Mouse (Mus musculus) CH12.LX (cell line): ENCODE results near the gene Chrnb1. TPM values are rescaled to one million over a fixed set of nuclear protein-coding genes. Genes with fewer than 3 reads are reported as not detected.

Experiments used
- DNase-seq: peaks from one replicate; pipeline ENCODE4 v3.0.0-alpha.2; 2013; ENCODE audit errors: extremely low read depth
- H3K27ac ChIP-seq: 2 replicates; pipeline ENCODE4 v1.5.1; 2012; ENCODE audit warnings: low read depth, mild to moderate bottlenecking, control low read depth, moderate library complexity; ENCODE audit not compliant: insufficient read depth
- H3K27me3 ChIP-seq: replicated peaks from 2 replicates; pipeline ENCODE3; 2012; ENCODE audit warnings: inconsistent platforms
- H3K36me3 ChIP-seq, 2 experiments: replicated peaks in 1 of 2; 2 replicates each; pipeline versions ENCODE3 to v1.6.1; 2012; ENCODE audit warnings: inconsistent platforms in 1 of 2, low read length in 1 of 2, mild to moderate bottlenecking in 1 of 2, mixed read lengths in 1 of 2, moderate library complexity in 1 of 2; ENCODE audit not compliant: control insufficient read depth in 1 of 2, insufficient read depth in 1 of 2
- H3K4me1 ChIP-seq, 2 experiments: 2 replicates each; pipeline ENCODE4 v1.6.1; 2012; ENCODE audit warnings: inconsistent platforms in 1 of 2, moderate library complexity in 1 of 2; ENCODE audit not compliant: insufficient read depth in 2 of 2, control insufficient read depth in 1 of 2
- H3K4me2 ChIP-seq: 2 replicates; pipeline ENCODE4 v1.6.1; 2012; ENCODE audit warnings: low read depth, mild to moderate bottlenecking, control low read depth; ENCODE audit not compliant: poor library complexity, insufficient read depth, severe bottlenecking
- H3K4me3 ChIP-seq, 3 experiments: fragments of 150-350 bp in 1 of 3; sonication (generic) in 1 of 3; replicated peaks in 1 of 3; 2 replicates each; pipeline versions ENCODE3 to v1.5.1; 2011 to 2012; ENCODE audit warnings: low read depth in 2 of 3, low read length in 2 of 3, mild to moderate bottlenecking in 2 of 3, moderate library complexity in 2 of 3, control low read depth in 1 of 3, improper control_type of control experiment in 1 of 3, inconsistent platforms in 1 of 3, mixed read lengths in 1 of 3; ENCODE audit not compliant: poor library complexity in 1 of 3
- H3K79me2 ChIP-seq: replicated peaks from 2 replicates; pipeline ENCODE4 v1.6.1; 2012; ENCODE audit warnings: mild to moderate bottlenecking, moderate library complexity; ENCODE audit not compliant: control insufficient read depth, poor library complexity, insufficient read depth, severe bottlenecking; ENCODE audit errors: extremely low read depth
- H3K9ac ChIP-seq: 2 replicates; pipeline ENCODE4 v1.6.1; 2012; ENCODE audit warnings: low read depth, mild to moderate bottlenecking, control low read depth, moderate library complexity; ENCODE audit not compliant: insufficient read depth
- H3K9me3 ChIP-seq: replicated peaks from 2 replicates; pipeline ENCODE3; 2012; ENCODE audit warnings: low read length, inconsistent platforms, mixed read lengths
- BHLHE40 ChIP-seq: IDR thresholded peaks from 2 replicates; pipeline ENCODE4 v1.6.1; 2011; ENCODE audit warnings: mild to moderate bottlenecking, low read depth, low read length, improper control_type of control experiment
- CHD1 ChIP-seq: IDR thresholded peaks from 2 replicates; pipeline ENCODE4 v1.6.1; 2012; ENCODE audit warnings: low read depth, low read length, improper control_type of control experiment, inconsistent platforms
- CHD2 ChIP-seq: IDR thresholded peaks from 2 replicates; pipeline ENCODE4 v1.6.1; 2011; ENCODE audit warnings: low read length, improper control_type of control experiment
- CTCF ChIP-seq, 2 experiments: IDR thresholded peaks in 1 of 2; conservative IDR thresholded peaks in 1 of 2; 2 replicates each; pipeline ENCODE4 v1.5.1; 2011 to 2012; ENCODE audit warnings: low read depth in 2 of 2, low read length in 2 of 2, improper control_type of control experiment in 1 of 2, inconsistent platforms in 1 of 2, mild to moderate bottlenecking in 1 of 2, moderate library complexity in 1 of 2
- E2F4 ChIP-seq: IDR thresholded peaks from 2 replicates; pipeline ENCODE4 v1.6.1; 2011; ENCODE audit warnings: low read depth, low read length, improper control_type of control experiment; ENCODE audit not compliant: insufficient replicate concordance
- EP300 ChIP-seq: IDR thresholded peaks from 2 replicates; pipeline ENCODE4 v1.6.1; 2011; ENCODE audit warnings: low read length, improper control_type of control experiment
- GABPA ChIP-seq: IDR thresholded peaks from 2 replicates; pipeline ENCODE4 v1.6.1; 2012; ENCODE audit warnings: low read depth, low read length, improper control_type of control experiment, inconsistent platforms; ENCODE audit not compliant: insufficient replicate concordance
- HCFC1 ChIP-seq: IDR thresholded peaks from 2 replicates; pipeline ENCODE4 v1.6.1; 2012; ENCODE audit warnings: low read depth, mild to moderate bottlenecking, inconsistent platforms, low read length, improper control_type of control experiment
- JUN ChIP-seq: IDR thresholded peaks from 2 replicates; pipeline ENCODE4 v1.6.1; 2011; ENCODE audit warnings: low read depth, mild to moderate bottlenecking, low read length, improper control_type of control experiment, moderate library complexity; ENCODE audit not compliant: insufficient read depth
- KAT2A ChIP-seq: IDR thresholded peaks from 2 replicates; pipeline ENCODE4 v1.6.1; 2012; ENCODE audit warnings: low read length, improper control_type of control experiment, inconsistent platforms; ENCODE audit not compliant: insufficient replicate concordance
- MAFK ChIP-seq: IDR thresholded peaks from 2 replicates; pipeline ENCODE4 v1.6.1; 2011; ENCODE audit warnings: low read length, improper control_type of control experiment; ENCODE audit not compliant: insufficient replicate concordance
- MAX ChIP-seq: IDR thresholded peaks from 2 replicates; pipeline ENCODE4 v1.6.1; 2011; ENCODE audit warnings: low read length, improper control_type of control experiment
- MAZ ChIP-seq: IDR thresholded peaks from 2 replicates; pipeline ENCODE4 v1.6.1; 2012; ENCODE audit warnings: low read depth, mild to moderate bottlenecking, inconsistent platforms, low read length, improper control_type of control experiment, moderate library complexity
- MEF2A ChIP-seq: IDR thresholded peaks from 2 replicates; pipeline ENCODE4 v1.6.1; 2014; ENCODE audit warnings: low read depth, mild to moderate bottlenecking, inconsistent platforms, low read length, improper control_type of control experiment, borderline replicate concordance
- MXI1 ChIP-seq: IDR thresholded peaks from 2 replicates; pipeline ENCODE4 v1.6.1; 2011; ENCODE audit warnings: mild to moderate bottlenecking, low read depth, low read length, improper control_type of control experiment
- MYC ChIP-seq: IDR thresholded peaks from 2 replicates; pipeline ENCODE4 v1.6.1; 2011; ENCODE audit warnings: low read depth, mild to moderate bottlenecking, improper control_type of control experiment, low read length
- NELFE ChIP-seq: IDR thresholded peaks from 2 replicates; pipeline ENCODE4 v1.6.1; 2011; ENCODE audit warnings: low read depth, low read length, improper control_type of control experiment
- PAX5 ChIP-seq: IDR thresholded peaks from 2 replicates; pipeline ENCODE4 v1.6.1; 2012; ENCODE audit warnings: low read length, inconsistent platforms, mixed read lengths
- POLR2A ChIP-seq: IDR thresholded peaks from 2 replicates; pipeline ENCODE4 v1.6.1; 2011; ENCODE audit warnings: low read depth, mild to moderate bottlenecking, improper control_type of control experiment, low read length
- POLR2AphosphoS2 ChIP-seq: IDR thresholded peaks from 2 replicates; pipeline ENCODE4 v1.6.1; 2011; ENCODE audit warnings: low read depth, low read length, improper control_type of control experiment
- RCOR1 ChIP-seq: conservative IDR thresholded peaks from 2 replicates; pipeline ENCODE4 v1.6.1; 2012; ENCODE audit warnings: low read depth, mild to moderate bottlenecking, inconsistent platforms, low read length, improper control_type of control experiment
- SIN3A ChIP-seq: IDR thresholded peaks from 2 replicates; pipeline ENCODE4 v1.6.1; 2012; ENCODE audit warnings: low read length, improper control_type of control experiment, inconsistent platforms
- SMC3 ChIP-seq: IDR thresholded peaks from 2 replicates; pipeline ENCODE4 v1.6.1; 2011; ENCODE audit warnings: low read depth, low read length, improper control_type of control experiment
- TBP ChIP-seq: conservative IDR thresholded peaks from 2 replicates; pipeline ENCODE4 v1.6.1; 2011; ENCODE audit warnings: low read depth, low read length, improper control_type of control experiment
- TCF12 ChIP-seq: IDR thresholded peaks from 2 replicates; pipeline ENCODE4 v1.6.1; 2014; ENCODE audit warnings: low read depth, mild to moderate bottlenecking, inconsistent platforms, low read length, improper control_type of control experiment
- UBTF ChIP-seq: IDR thresholded peaks from 2 replicates; pipeline ENCODE4 v1.6.1; 2012; ENCODE audit warnings: low read depth, mild to moderate bottlenecking, inconsistent platforms, low read length, improper control_type of control experiment, moderate library complexity
- USF1 ChIP-seq: IDR thresholded peaks from 2 replicates; pipeline ENCODE4 v1.6.1; 2014; ENCODE audit warnings: low read depth, mild to moderate bottlenecking, inconsistent platforms, low read length, improper control_type of control experiment
- USF2 ChIP-seq: conservative IDR thresholded peaks from 2 replicates; pipeline ENCODE4 v1.6.1; 2011; ENCODE audit warnings: low read depth, low read length, improper control_type of control experiment
- ZC3H11A ChIP-seq: IDR thresholded peaks from 2 replicates; pipeline ENCODE4 v1.6.1; 2012; ENCODE audit warnings: low read depth, mild to moderate bottlenecking, inconsistent platforms, low read length, improper control_type of control experiment
- ZKSCAN1 ChIP-seq: IDR thresholded peaks from 2 replicates; pipeline ENCODE4 v1.6.1; 2012; ENCODE audit warnings: low read depth, inconsistent platforms, low read length, improper control_type of control experiment, borderline replicate concordance
- ZMIZ1 ChIP-seq: IDR thresholded peaks from 2 replicates; pipeline ENCODE4 v1.6.1; 2012; ENCODE audit warnings: low read depth, mild to moderate bottlenecking, inconsistent platforms, low read length, improper control_type of control experiment
- ZNF384 ChIP-seq: IDR thresholded peaks from 2 replicates; pipeline ENCODE4 v1.6.1; 2012; ENCODE audit warnings: low read depth, low read length, improper control_type of control experiment, inconsistent platforms
- dilution Hi-C: fragments of 300-500 bp; cut with MboI; formaldehyde crosslinking; loops from 2 replicates; pipeline ENCODE4 v1.14.3; 2020; ENCODE audit warnings: low sequenced_read_pairs; ENCODE audit not compliant: extremely low pct_unique_long_range_greater_than_20kb, extremely low pct_ligation_motif_present
- in situ Hi-C: fragments of 300-500 bp; cut with MboI; formaldehyde crosslinking; loops from 3 replicates; pipeline ENCODE4 v1.14.3; 2019; ENCODE audit warnings: low sequenced_read_pairs, low pct_ligation_motif_present, low pct_unique_long_range_greater_than_20kb, mixed read lengths
- polyA plus RNA-seq: library from polyadenylated mRNA; unstranded; fragments of >175 nt; gene quantifications from 2 replicates; pipeline ENCODE4 v1.2.1, GENCODE M21; 2012; ENCODE audit warnings: low read depth; ENCODE audit not compliant: insufficient read length
- total RNA-seq, 2 experiments: library from RNA; depleted of rRNA; stranded (reverse); fragments of 300-350 nt in 1 of 2; fragments of >200 nt in 1 of 2; gene quantifications; 2 replicates each; pipeline ENCODE4 v1.2.3; 2012 to 2014

The Chrnb1 gene
- total and polyA plus RNA-seq, 3 experiments = 1.9 to 5.9 (median 2.2) TPM

- in situ Hi-C loops = no loop called here
- H3K27ac ChIP-seq = no peak overlapping the region
- peaks cover 8 to 35% of the 10 kb centered on the region in 2 experiments for H3K36me3 ChIP-seq
- H3K9ac ChIP-seq = peak overlapping the region; percentile 47
- no peaks in the 10 kb centered on the region for H3K9me3 ChIP-seq
- H3K4me1 ChIP-seq = peaks cover 40 to 64% of the 10 kb centered on the region in 2 experiments
- dilution Hi-C loops = no loop called here
- H3K79me2 ChIP-seq = no peaks in the 10 kb centered on the region
- TF ChIP-seq ZMIZ1 (no peak), KAT2A (no peak), CTCF (conservative IDR thresholded peaks at IDR 0.05 in 1 of 2, IDR thresholded peaks at IDR 0.05 in 1 of 2; ENCODE audit: low read depth in 2 of 2, low read length in 2 of 2) (no peak), USF1 (no peak)
- H3K27me3 ChIP-seq = no peaks in the 10 kb centered on the region
- DNase-seq = no peak
- peak overlapping the region; percentile 53; the same call in 1 of the 2 replicates for H3K4me2 ChIP-seq
- H3K4me3 ChIP-seq = peak overlapping the region in 2 of 3 experiments; percentile 26 to 47
Observed at GRCm38 (mm10) chr11:69775716-69776115, 20.0 kb downstream of the Chrnb1 start.

- Histone ChIP-seq H3K79me2 (no peaks in the 10 kb centered on the region), H3K27ac (peak overlapping the region; percentile 50), H3K4me1 (peaks cover 40 to 60% of the 10 kb centered on the region in 2 experiments), H3K27me3 (no peaks in the 10 kb centered on the region), H3K9ac (peak overlapping the region; percentile 47), H3K4me3 (peak overlapping the region; percentile 24 to 47 (median 26)), H3K9me3 (no peaks in the 10 kb centered on the region), H3K36me3 (peaks cover 8 to 35% of the 10 kb centered on the region in 2 experiments), H3K4me2 (peak overlapping the region; percentile 53)
- in situ Hi-C loops (no loop called here), dilution Hi-C loops (no loop called here)
- peak; percentile 79 for DNase-seq
- TF ChIP-seq NELFE = peak; percentile 49
- TF ChIP-seq SMC3 = no peak
- no peak for TF ChIP-seq JUN
- TF ChIP-seq MAFK = 0 out of 2 replicates have a peak, but pooled peaks have one; percentile 18
- no peak for TF ChIP-seq ZNF384
- TF ChIP-seq TBP = peak; percentile 86
- no peak for TF ChIP-seq MYC
- no peak for TF ChIP-seq CTCF (conservative IDR thresholded peaks at IDR 0.05 in 1 of 2, IDR thresholded peaks at IDR 0.05 in 1 of 2; ENCODE audit: low read depth in 2 of 2, low read length in 2 of 2)
- peak; percentile 45; the same call in 1 of the 2 replicates for TF ChIP-seq SIN3A
- no peak for TF ChIP-seq MAX
- TF ChIP-seq ZMIZ1 = peak; percentile 50; the same call in 1 of the 2 replicates
- no peak for TF ChIP-seq ZKSCAN1
- TF ChIP-seq GABPA = no peak
- peak; percentile 54 for TF ChIP-seq HCFC1
- TF ChIP-seq USF1 = no peak
- TF ChIP-seq ZC3H11A = no peak
- no peak for TF ChIP-seq USF2
- TF ChIP-seq POLR2AphosphoS2 = no peak
- peak; percentile 73 for TF ChIP-seq TCF12
- no peak for TF ChIP-seq MXI1
- 0 out of 2 replicates have a peak, but pooled peaks have one; percentile 36 for TF ChIP-seq EP300
- TF ChIP-seq E2F4 = no peak
- peak; percentile 77 for TF ChIP-seq MEF2A
- TF ChIP-seq BHLHE40 = no peak
- no peak for TF ChIP-seq UBTF
- TF ChIP-seq CHD1 = no peak
- no peak for TF ChIP-seq CHD2
- no peak for TF ChIP-seq PAX5
- no peak for TF ChIP-seq RCOR1
- TF ChIP-seq POLR2A = peak; percentile 73
- no peak for TF ChIP-seq MAZ
- TF ChIP-seq KAT2A = no peak
Observed at GRCm38 (mm10) chr11:69774961-69775360, 20.8 kb downstream of the Chrnb1 start.
